Mouse (Mus musculus): ENCODE data around the gene Snx1. TPM values are rescaled to one million over a fixed set of nuclear protein-coding genes. Genes with fewer than 3 reads are reported as not detected.

Snx1 gene
- total and polyA plus RNA-seq, 3 experiments: 86.4 to 186 (median 110) TPM

DNA sequence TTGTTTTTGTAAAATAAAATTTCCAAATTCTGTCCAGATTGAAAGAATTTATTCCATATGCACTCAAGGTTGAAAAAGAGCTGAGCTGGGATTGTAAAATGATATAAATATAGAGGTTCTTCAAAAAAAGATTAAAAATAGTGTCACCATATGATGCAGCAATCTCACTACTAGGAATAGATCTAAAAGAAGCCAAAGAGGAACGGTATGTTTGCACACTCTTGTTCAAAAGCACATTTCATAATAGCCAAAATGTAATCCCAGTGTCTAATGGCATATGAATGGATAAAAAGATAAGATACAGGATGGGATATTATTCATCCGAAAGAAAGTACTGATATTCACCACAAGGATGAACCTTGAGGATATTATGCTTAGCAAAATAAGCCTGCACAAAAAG, 6.9 kb downstream of the Snx1 start:
- Histone ChIP-seq H3K36me3 (replicated peaks in 1 of 2; ENCODE audit: control insufficient read depth in 1 of 2, insufficient read depth in 1 of 2, low read length in 1 of 2) (peaks cover 10 to 52% of the 10 kb centered on the region in 2 experiments), H3K4me2 (ENCODE audit: insufficient read depth, low read depth, poor library complexity, severe bottlenecking) (no peak overlapping the region), H3K4me1 (ENCODE audit: control insufficient read depth in 1 of 2, insufficient read depth in 2 of 2) (peaks cover 2 to 37% of the 10 kb centered on the region in 2 experiments; a peak in 2 of 4 replicates), H3K9me3 (replicated peaks; ENCODE audit: low read length) (no peaks in the 10 kb centered on the region), H3K27me3 (replicated peaks) (no peaks in the 10 kb centered on the region), H3K79me2 (replicated peaks; ENCODE audit: control insufficient read depth, extremely low read depth, insufficient read depth, poor library complexity, severe bottlenecking) (peaks cover 46% of the 10 kb centered on the region), H3K27ac (ENCODE audit: insufficient read depth, low read depth) (no peak overlapping the region), H3K4me3 (replicated peaks in 1 of 3; ENCODE audit: low read depth in 2 of 3, low read length in 2 of 3, poor library complexity in 1 of 3) (no peak overlapping the region), H3K9ac (ENCODE audit: insufficient read depth, low read depth) (no peak overlapping the region)
- no peak for TF ChIP-seq ZMIZ1 (IDR thresholded peaks at IDR 0.05; ENCODE audit: low read depth, low read length)
- no peak for TF ChIP-seq EP300 (IDR thresholded peaks at IDR 0.05; ENCODE audit: low read length)
- no peak for TF ChIP-seq TCF12 (IDR thresholded peaks at IDR 0.05; ENCODE audit: low read depth, low read length)
- TF ChIP-seq HCFC1 (IDR thresholded peaks at IDR 0.05; ENCODE audit: low read depth, low read length): no peak
- no peak for TF ChIP-seq KAT2A (IDR thresholded peaks at IDR 0.05; ENCODE audit: insufficient replicate concordance, low read length)
- no peak for TF ChIP-seq ZC3H11A (IDR thresholded peaks at IDR 0.05; ENCODE audit: low read depth, low read length)
- TF ChIP-seq USF1 (IDR thresholded peaks at IDR 0.05; ENCODE audit: low read depth, low read length): no peak
- no peak for TF ChIP-seq POLR2A (IDR thresholded peaks at IDR 0.05; ENCODE audit: low read depth, low read length)
- TF ChIP-seq ELF1 (IDR thresholded peaks at IDR 0.05; ENCODE audit: low read depth, low read length): no peak
- TF ChIP-seq GABPA (IDR thresholded peaks at IDR 0.05; ENCODE audit: insufficient replicate concordance, low read depth, low read length): no peak
- TF ChIP-seq E2F4 (IDR thresholded peaks at IDR 0.05; ENCODE audit: insufficient replicate concordance, low read depth, low read length): no peak
- TF ChIP-seq ZKSCAN1 (IDR thresholded peaks at IDR 0.05; ENCODE audit: borderline replicate concordance, low read depth, low read length): no peak
- TF ChIP-seq USF2 (conservative IDR thresholded peaks at IDR 0.05; ENCODE audit: low read depth, low read length): no peak
- no peak for TF ChIP-seq MXI1 (IDR thresholded peaks at IDR 0.05; ENCODE audit: low read depth, low read length)
- TF ChIP-seq ETS1 (conservative IDR thresholded peaks at IDR 0.05; ENCODE audit: low read depth, low read length): no peak
- dilution Hi-C loops (cut with MboI; ENCODE audit: extremely low pct_ligation_motif_present, extremely low pct_unique_long_range_greater_than_20kb, low sequenced_read_pairs): no loop called here
- in situ Hi-C loops (cut with MboI; ENCODE audit: low pct_ligation_motif_present, low pct_unique_long_range_greater_than_20kb, low sequenced_read_pairs): no loop called here
- no peak for DNase-seq (ENCODE audit: extremely low read depth)

DNA sequence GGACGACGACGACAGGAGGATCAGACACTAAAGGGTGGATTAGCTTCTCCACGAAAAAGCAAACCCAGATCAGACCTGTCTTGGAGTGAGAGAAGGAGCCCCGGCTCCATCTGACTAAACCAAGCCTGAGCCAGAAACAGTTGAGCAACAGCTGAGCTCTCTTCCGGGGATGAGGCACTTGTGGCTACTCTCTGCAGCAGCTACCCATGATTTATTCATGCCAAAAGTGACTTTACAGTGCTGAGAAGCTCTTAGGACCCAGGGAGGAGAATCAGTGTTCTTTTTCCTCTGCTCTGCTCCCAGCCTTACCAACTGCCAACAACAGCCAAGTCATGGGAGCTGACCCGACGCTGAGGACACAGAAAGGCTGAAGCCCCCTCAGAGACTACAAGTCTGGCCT, 9.5 kb downstream of the Snx1 start:
- Histone ChIP-seq H3K9ac (ENCODE audit: insufficient read depth, low read depth) (no peak overlapping the region), H3K36me3 (replicated peaks in 1 of 2; ENCODE audit: control insufficient read depth in 1 of 2, insufficient read depth in 1 of 2, low read length in 1 of 2) (peaks cover 6 to 62% of the 10 kb centered on the region in 2 experiments), H3K79me2 (replicated peaks; ENCODE audit: control insufficient read depth, extremely low read depth, insufficient read depth, poor library complexity, severe bottlenecking) (peaks cover 28% of the 10 kb centered on the region), H3K4me1 (ENCODE audit: control insufficient read depth in 1 of 2, insufficient read depth in 2 of 2) (peaks cover 0 to 27% of the 10 kb centered on the region in 2 experiments; a peak in 2 of 4 replicates), H3K27me3 (replicated peaks) (no peaks in the 10 kb centered on the region), H3K27ac (ENCODE audit: insufficient read depth, low read depth) (no peak overlapping the region), H3K4me3 (replicated peaks in 1 of 3; ENCODE audit: low read depth in 2 of 3, low read length in 2 of 3, poor library complexity in 1 of 3) (no peak overlapping the region), H3K9me3 (replicated peaks; ENCODE audit: low read length) (no peaks in the 10 kb centered on the region), H3K4me2 (ENCODE audit: insufficient read depth, low read depth, poor library complexity, severe bottlenecking) (no peak overlapping the region)
- TF ChIP-seq GABPA (IDR thresholded peaks at IDR 0.05; ENCODE audit: insufficient replicate concordance, low read depth, low read length): no peak
- TF ChIP-seq ZC3H11A (IDR thresholded peaks at IDR 0.05; ENCODE audit: low read depth, low read length): no peak
- no peak for TF ChIP-seq ELF1 (IDR thresholded peaks at IDR 0.05; ENCODE audit: low read depth, low read length)
- TF ChIP-seq ZMIZ1 (IDR thresholded peaks at IDR 0.05; ENCODE audit: low read depth, low read length): no peak
- no peak for TF ChIP-seq E2F4 (IDR thresholded peaks at IDR 0.05; ENCODE audit: insufficient replicate concordance, low read depth, low read length)
- TF ChIP-seq RAD21 (IDR thresholded peaks at IDR 0.05; ENCODE audit: low read depth, low read length): no peak
- no peak for TF ChIP-seq RCOR1 (conservative IDR thresholded peaks at IDR 0.05; ENCODE audit: low read depth, low read length)
- TF ChIP-seq CTCF (conservative IDR thresholded peaks at IDR 0.05 in 1 of 2, IDR thresholded peaks at IDR 0.05 in 1 of 2; ENCODE audit: low read depth in 2 of 2, low read length in 2 of 2): no peak
- no peak for TF ChIP-seq MXI1 (IDR thresholded peaks at IDR 0.05; ENCODE audit: low read depth, low read length)
- TF ChIP-seq IRF4 (IDR thresholded peaks at IDR 0.05; ENCODE audit: low read depth, low read length): no peak
- no peak for TF ChIP-seq CHD2 (IDR thresholded peaks at IDR 0.05; ENCODE audit: low read length)
- no peak for TF ChIP-seq TCF12 (IDR thresholded peaks at IDR 0.05; ENCODE audit: low read depth, low read length)
- dilution Hi-C loops (cut with MboI; ENCODE audit: extremely low pct_ligation_motif_present, extremely low pct_unique_long_range_greater_than_20kb, low sequenced_read_pairs): no loop called here
- no peak for DNase-seq (ENCODE audit: extremely low read depth)
- in situ Hi-C loops (cut with MboI; ENCODE audit: low pct_ligation_motif_present, low pct_unique_long_range_greater_than_20kb, low sequenced_read_pairs): no loop called here

Data from CH12.LX (cell line).